Mouse (Mus musculus) CH12.LX (cell line): Measurements from ENCODE around the gene Tulp1. TPM values are rescaled to one million over a fixed set of nuclear protein-coding genes. Genes with fewer than 3 reads are reported as not detected.
A peak's percentile ranks its signal among the peaks of the same experiment; 100 is the strongest.

ENCODE experiments used
- DNase-seq: peaks from one replicate; pipeline ENCODE4 v3.0.0-alpha.2; 2013; ENCODE audit errors: extremely low read depth
- H3K27ac ChIP-seq: 2 replicates; pipeline ENCODE4 v1.5.1; 2012; ENCODE audit warnings: low read depth, mild to moderate bottlenecking, control low read depth, moderate library complexity; ENCODE audit not compliant: insufficient read depth
- H3K27me3 ChIP-seq: replicated peaks from 2 replicates; pipeline ENCODE3; 2012; ENCODE audit warnings: inconsistent platforms
- H3K36me3 ChIP-seq, 2 experiments: replicated peaks in 1 of 2; 2 replicates each; pipeline versions ENCODE3 to v1.6.1; 2012; ENCODE audit warnings: inconsistent platforms in 1 of 2, low read length in 1 of 2, mild to moderate bottlenecking in 1 of 2, mixed read lengths in 1 of 2, moderate library complexity in 1 of 2; ENCODE audit not compliant: control insufficient read depth in 1 of 2, insufficient read depth in 1 of 2
- H3K4me1 ChIP-seq, 2 experiments: 2 replicates each; pipeline ENCODE4 v1.6.1; 2012; ENCODE audit warnings: inconsistent platforms in 1 of 2, moderate library complexity in 1 of 2; ENCODE audit not compliant: insufficient read depth in 2 of 2, control insufficient read depth in 1 of 2
- H3K4me2 ChIP-seq: 2 replicates; pipeline ENCODE4 v1.6.1; 2012; ENCODE audit warnings: low read depth, mild to moderate bottlenecking, control low read depth; ENCODE audit not compliant: poor library complexity, insufficient read depth, severe bottlenecking
- H3K4me3 ChIP-seq, 3 experiments: fragments of 150-350 bp in 1 of 3; sonication (generic) in 1 of 3; replicated peaks in 1 of 3; 2 replicates each; pipeline versions ENCODE3 to v1.5.1; 2011 to 2012; ENCODE audit warnings: low read depth in 2 of 3, low read length in 2 of 3, mild to moderate bottlenecking in 2 of 3, moderate library complexity in 2 of 3, control low read depth in 1 of 3, improper control_type of control experiment in 1 of 3, inconsistent platforms in 1 of 3, mixed read lengths in 1 of 3; ENCODE audit not compliant: poor library complexity in 1 of 3
- H3K79me2 ChIP-seq: replicated peaks from 2 replicates; pipeline ENCODE4 v1.6.1; 2012; ENCODE audit warnings: mild to moderate bottlenecking, moderate library complexity; ENCODE audit not compliant: control insufficient read depth, poor library complexity, insufficient read depth, severe bottlenecking; ENCODE audit errors: extremely low read depth
- H3K9ac ChIP-seq: 2 replicates; pipeline ENCODE4 v1.6.1; 2012; ENCODE audit warnings: low read depth, mild to moderate bottlenecking, control low read depth, moderate library complexity; ENCODE audit not compliant: insufficient read depth
- H3K9me3 ChIP-seq: replicated peaks from 2 replicates; pipeline ENCODE3; 2012; ENCODE audit warnings: low read length, inconsistent platforms, mixed read lengths
- BHLHE40 ChIP-seq: IDR thresholded peaks from 2 replicates; pipeline ENCODE4 v1.6.1; 2011; ENCODE audit warnings: mild to moderate bottlenecking, low read depth, low read length, improper control_type of control experiment
- CHD2 ChIP-seq: IDR thresholded peaks from 2 replicates; pipeline ENCODE4 v1.6.1; 2011; ENCODE audit warnings: low read length, improper control_type of control experiment
- CTCF ChIP-seq, 2 experiments: IDR thresholded peaks in 1 of 2; conservative IDR thresholded peaks in 1 of 2; 2 replicates each; pipeline ENCODE4 v1.5.1; 2011 to 2012; ENCODE audit warnings: low read depth in 2 of 2, low read length in 2 of 2, improper control_type of control experiment in 1 of 2, inconsistent platforms in 1 of 2, mild to moderate bottlenecking in 1 of 2, moderate library complexity in 1 of 2
- E2F4 ChIP-seq: IDR thresholded peaks from 2 replicates; pipeline ENCODE4 v1.6.1; 2011; ENCODE audit warnings: low read depth, low read length, improper control_type of control experiment; ENCODE audit not compliant: insufficient replicate concordance
- ELF1 ChIP-seq: IDR thresholded peaks from 2 replicates; pipeline ENCODE4 v1.6.1; 2014; ENCODE audit warnings: low read depth, mild to moderate bottlenecking, inconsistent platforms, low read length, improper control_type of control experiment
- EP300 ChIP-seq: IDR thresholded peaks from 2 replicates; pipeline ENCODE4 v1.6.1; 2011; ENCODE audit warnings: low read length, improper control_type of control experiment
- GABPA ChIP-seq: IDR thresholded peaks from 2 replicates; pipeline ENCODE4 v1.6.1; 2012; ENCODE audit warnings: low read depth, low read length, improper control_type of control experiment, inconsistent platforms; ENCODE audit not compliant: insufficient replicate concordance
- IRF4 ChIP-seq: IDR thresholded peaks from 2 replicates; pipeline ENCODE4 v1.6.1; 2014; ENCODE audit warnings: low read depth, mild to moderate bottlenecking, inconsistent platforms, low read length, improper control_type of control experiment
- KAT2A ChIP-seq: IDR thresholded peaks from 2 replicates; pipeline ENCODE4 v1.6.1; 2012; ENCODE audit warnings: low read length, improper control_type of control experiment, inconsistent platforms; ENCODE audit not compliant: insufficient replicate concordance
- MAFK ChIP-seq: IDR thresholded peaks from 2 replicates; pipeline ENCODE4 v1.6.1; 2011; ENCODE audit warnings: low read length, improper control_type of control experiment; ENCODE audit not compliant: insufficient replicate concordance
- MAX ChIP-seq: IDR thresholded peaks from 2 replicates; pipeline ENCODE4 v1.6.1; 2011; ENCODE audit warnings: low read length, improper control_type of control experiment
- MAZ ChIP-seq: IDR thresholded peaks from 2 replicates; pipeline ENCODE4 v1.6.1; 2012; ENCODE audit warnings: low read depth, mild to moderate bottlenecking, inconsistent platforms, low read length, improper control_type of control experiment, moderate library complexity
- MYC ChIP-seq: IDR thresholded peaks from 2 replicates; pipeline ENCODE4 v1.6.1; 2011; ENCODE audit warnings: low read depth, mild to moderate bottlenecking, improper control_type of control experiment, low read length
- NELFE ChIP-seq: IDR thresholded peaks from 2 replicates; pipeline ENCODE4 v1.6.1; 2011; ENCODE audit warnings: low read depth, low read length, improper control_type of control experiment
- POLR2A ChIP-seq: IDR thresholded peaks from 2 replicates; pipeline ENCODE4 v1.6.1; 2011; ENCODE audit warnings: low read depth, mild to moderate bottlenecking, improper control_type of control experiment, low read length
- RAD21 ChIP-seq: IDR thresholded peaks from 2 replicates; pipeline ENCODE4 v1.6.1; 2011; ENCODE audit warnings: low read depth, mild to moderate bottlenecking, low read length, improper control_type of control experiment, moderate library complexity
- SMC3 ChIP-seq: IDR thresholded peaks from 2 replicates; pipeline ENCODE4 v1.6.1; 2011; ENCODE audit warnings: low read depth, low read length, improper control_type of control experiment
- USF1 ChIP-seq: IDR thresholded peaks from 2 replicates; pipeline ENCODE4 v1.6.1; 2014; ENCODE audit warnings: low read depth, mild to moderate bottlenecking, inconsistent platforms, low read length, improper control_type of control experiment
- ZC3H11A ChIP-seq: IDR thresholded peaks from 2 replicates; pipeline ENCODE4 v1.6.1; 2012; ENCODE audit warnings: low read depth, mild to moderate bottlenecking, inconsistent platforms, low read length, improper control_type of control experiment
- ZMIZ1 ChIP-seq: IDR thresholded peaks from 2 replicates; pipeline ENCODE4 v1.6.1; 2012; ENCODE audit warnings: low read depth, mild to moderate bottlenecking, inconsistent platforms, low read length, improper control_type of control experiment
- dilution Hi-C: fragments of 300-500 bp; cut with MboI; formaldehyde crosslinking; loops from 2 replicates; pipeline ENCODE4 v1.14.3; 2020; ENCODE audit warnings: low sequenced_read_pairs; ENCODE audit not compliant: extremely low pct_unique_long_range_greater_than_20kb, extremely low pct_ligation_motif_present
- in situ Hi-C: fragments of 300-500 bp; cut with MboI; formaldehyde crosslinking; loops from 3 replicates; pipeline ENCODE4 v1.14.3; 2019; ENCODE audit warnings: low sequenced_read_pairs, low pct_ligation_motif_present, low pct_unique_long_range_greater_than_20kb, mixed read lengths
- polyA plus RNA-seq: library from polyadenylated mRNA; unstranded; fragments of >175 nt; gene quantifications from 2 replicates; pipeline ENCODE4 v1.2.1, GENCODE M21; 2012; ENCODE audit warnings: low read depth; ENCODE audit not compliant: insufficient read length
- total RNA-seq, 2 experiments: library from RNA; depleted of rRNA; stranded (reverse); fragments of 300-350 nt in 1 of 2; fragments of >200 nt in 1 of 2; gene quantifications; 2 replicates each; pipeline ENCODE4 v1.2.3; 2012 to 2014

The Tulp1 gene
- total and polyA plus RNA-seq, 3 experiments: not detected

DNA sequence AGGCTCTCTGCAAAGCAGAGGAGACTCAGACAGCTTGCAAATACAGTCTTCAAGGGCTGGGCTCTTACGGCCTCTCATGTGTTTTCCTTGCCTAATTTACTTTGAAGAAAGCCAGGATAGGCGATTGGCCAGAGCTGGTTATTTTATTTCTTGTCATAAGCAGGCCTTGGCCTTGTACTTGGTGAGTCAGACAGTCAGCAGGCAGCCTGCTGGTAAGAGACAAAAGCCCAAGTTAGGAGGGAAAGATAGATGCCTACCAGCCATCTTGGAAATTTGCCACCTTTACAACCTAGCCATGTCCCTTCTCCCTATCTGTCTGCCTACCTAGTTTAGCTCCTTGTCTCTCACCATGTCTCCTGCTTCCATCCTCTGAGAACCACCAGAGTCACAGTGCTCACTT is 6.3 kb upstream of the Tulp1 start:
- in situ Hi-C loops (loop anchor here (10.0 kb wide), 1 partner anchor 164 kb away; the partner anchor contains the start of gene Armc12), dilution Hi-C loops (no loop called here)
- Histone ChIP-seq H3K27me3 (peaks cover 16% of the 10 kb centered on the region), H3K4me2 (no peak overlapping the region), H3K9ac (no peak overlapping the region), H3K4me1 (peaks cover 4 to 5% of the 10 kb centered on the region in 2 experiments; a peak in 1 of 4 replicates), H3K79me2 (no peaks in the 10 kb centered on the region), H3K9me3 (no peaks in the 10 kb centered on the region), H3K27ac (no peak overlapping the region), H3K36me3 (no peaks in the 10 kb centered on the region), H3K4me3 (no peak overlapping the region)
- no peak for DNase-seq
- TF ChIP-seq RAD21 (no peak), EP300 (no peak), MYC (no peak), KAT2A (no peak), CTCF (conservative IDR thresholded peaks at IDR 0.05 in 1 of 2, IDR thresholded peaks at IDR 0.05 in 1 of 2; ENCODE audit: low read depth in 2 of 2, low read length in 2 of 2) (no peak), MAFK (no peak)
- TF ChIP-seq, all 38 proteins: peak for 0

DNA sequence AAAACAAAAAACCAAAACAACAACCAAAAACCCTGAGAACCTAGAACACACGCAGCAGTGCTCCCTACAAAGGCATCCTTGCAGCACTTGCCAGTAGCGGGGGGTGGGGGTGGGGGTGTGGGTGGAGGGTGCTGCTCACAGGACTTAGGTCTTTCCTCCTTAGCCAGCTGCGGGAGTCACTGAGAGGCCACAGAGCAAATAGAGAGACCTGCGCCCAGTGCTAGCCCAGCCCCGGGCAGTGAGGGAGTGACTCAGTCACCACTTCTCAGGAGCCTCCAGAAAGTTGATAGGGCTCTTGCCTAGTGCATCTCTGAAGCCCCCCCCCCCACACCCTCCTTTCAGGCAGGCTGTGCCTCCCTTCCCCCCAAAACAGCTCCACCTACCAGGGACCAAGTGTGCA is 4.0 kb upstream of the Tulp1 start:
- 0 out of 4 replicates have a peak, but pooled peaks cover 0 to 5% of the 10 kb centered on the region in 2 experiments for H3K4me1 ChIP-seq
- no peak overlapping the region for H3K4me3 ChIP-seq
- no peaks in the 10 kb centered on the region for H3K36me3 ChIP-seq
- H3K4me2 ChIP-seq: no peak overlapping the region
- H3K9me3 ChIP-seq: no peaks in the 10 kb centered on the region
- in situ Hi-C loops (no loop called here), dilution Hi-C loops (no loop called here)
- no peak for DNase-seq
- H3K9ac ChIP-seq: no peak overlapping the region
- TF ChIP-seq MYC (no peak), USF1 (no peak), BHLHE40 (no peak), POLR2A (no peak)
- H3K27me3 ChIP-seq: peaks cover 24% of the 10 kb centered on the region
- no peak overlapping the region for H3K27ac ChIP-seq
- H3K79me2 ChIP-seq: no peaks in the 10 kb centered on the region

DNA sequence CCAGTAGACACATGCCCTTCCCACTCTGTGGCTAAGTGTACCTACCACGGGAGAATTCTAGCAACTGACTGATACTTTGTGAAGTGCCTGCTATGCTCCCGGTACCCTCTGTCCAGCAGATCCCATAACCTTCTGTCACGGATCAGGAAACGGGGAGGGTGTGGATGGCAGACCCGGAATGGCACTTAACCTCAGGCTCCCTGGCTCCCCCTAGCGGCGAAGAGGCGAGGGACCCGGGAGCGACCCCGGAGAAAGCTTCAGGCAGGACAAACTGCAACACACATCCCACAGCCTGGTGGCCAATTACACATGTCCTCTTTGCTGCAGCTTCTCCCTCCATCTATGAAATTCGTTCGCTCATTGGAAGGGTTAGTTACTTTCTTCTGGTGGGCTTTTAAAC is 3.4 kb upstream of the Tulp1 start:
- H3K27me3 ChIP-seq: peaks cover 30% of the 10 kb centered on the region
- DNase-seq: peak; percentile 63
- TF ChIP-seq GABPA (no peak), MAZ (no peak), SMC3 (peak; percentile 74), RAD21 (peak; percentile 63), IRF4 (0 out of 2 replicates have a peak, but pooled peaks have one; percentile 19), ZMIZ1 (no peak), CTCF (conservative IDR thresholded peaks at IDR 0.05 in 1 of 2, IDR thresholded peaks at IDR 0.05 in 1 of 2; ENCODE audit: low read depth in 2 of 2, low read length in 2 of 2) (peak; percentile 84 to 91), ELF1 (peak; percentile 15; the same call in 1 of the 2 replicates), MAX (no peak), ZC3H11A (no peak), NELFE (no peak), CHD2 (no peak), E2F4 (no peak)
- no peak overlapping the region for H3K4me2 ChIP-seq
- in situ Hi-C loops (no loop called here), dilution Hi-C loops (no loop called here)
- H3K9ac ChIP-seq: no peak overlapping the region
- H3K79me2 ChIP-seq: no peaks in the 10 kb centered on the region
- H3K27ac ChIP-seq: no peak overlapping the region
- no peak overlapping the region for H3K4me3 ChIP-seq
- H3K4me1 ChIP-seq: 0 out of 4 replicates have a peak, but pooled peaks cover 0 to 5% of the 10 kb centered on the region in 2 experiments
- no peaks in the 10 kb centered on the region for H3K36me3 ChIP-seq
- no peaks in the 10 kb centered on the region for H3K9me3 ChIP-seq
